Mouse (Mus musculus): ENCODE data around the gene Agtr1a. TPM values are rescaled to one million over a fixed set of nuclear protein-coding genes. Genes with fewer than 3 reads are reported as not detected.

Agtr1a gene
- 100 to 1,000 TPM; 193 to 516 TPM for total RNA-seq (2021)
- long read RNA-seq, experiment 1, transcript Agtr1a-201 (3 exons, 2,199 nt): major isoform, 49 of 67 reads
- long read RNA-seq, experiment 1, partial matches to known transcripts: 1 of 67 reads
- long read RNA-seq, experiment 1, other reads (novel, unspliced or antisense): 17 of 67 reads
- long read RNA-seq, experiment 2, transcript Agtr1a-201 (3 exons, 2,199 nt): major isoform, 59 of 73 reads
- long read RNA-seq, experiment 2, partial matches to known transcripts: 0 of 73 reads
- long read RNA-seq, experiment 2, other reads (novel, unspliced or antisense): 13 of 73 reads

- peak; percentile 85 to 87 for DNase-seq
These were observed at the start of gene Agtr1a for GRCm38 (mm10) chr13:30336148-30336801. Gene Agtr1a (plus strand): TSS chr13:30336441.

- no peak for DNase-seq
These were observed 26.0 kb upstream of the Agtr1a start for GRCm38 (mm10) chr13:30310221-30310620.

GRCm38 (mm10) chr13:30324669-30325346 is 11.4 kb upstream of the Agtr1a start:
- no peak for DNase-seq

- DNase-seq: peak; percentile 73 to 83
These were observed 5.2 kb upstream of the Agtr1a start for GRCm38 (mm10) chr13:30331061-30331460.

GRCm38 (mm10) chr13:30331851-30332250 is 4.4 kb upstream of the Agtr1a start:
- DNase-seq: no peak

- DNase-seq: peak; percentile 32 to 47
These were observed 3.7 kb upstream of the Agtr1a start for GRCm38 (mm10) chr13:30332581-30332980.

- DNase-seq: peak; percentile 48 to 51
These were observed 1.6 kb upstream of the Agtr1a start for GRCm38 (mm10) chr13:30334667-30335066.

- peak; percentile 15 to 34 for DNase-seq
These were observed 672 bp downstream of the Agtr1a start for GRCm38 (mm10) chr13:30336913-30337312.

GRCm38 (mm10) chr13:30337646-30338045 is 1.4 kb downstream of the Agtr1a start:
- no peak for DNase-seq

GRCm38 (mm10) chr13:30338576-30338975 is 2.3 kb downstream of the Agtr1a start:
- DNase-seq: no peak

GRCm38 (mm10) chr13:30339927-30340326 is 3.7 kb downstream of the Agtr1a start:
- DNase-seq: peak in 1 of 2 experiments; percentile 35

- no peak for DNase-seq
These were observed 6.0 kb downstream of the Agtr1a start for GRCm38 (mm10) chr13:30341987-30342898.

- no peak for DNase-seq
These were observed 9.2 kb downstream of the Agtr1a start for GRCm38 (mm10) chr13:30345427-30345913.

- no peak for DNase-seq
These were observed 10.6 kb downstream of the Agtr1a start for GRCm38 (mm10) chr13:30346881-30347280.

GRCm38 (mm10) chr13:30348306-30348705 is 12.1 kb downstream of the Agtr1a start:
- no peak for DNase-seq

- no peak for DNase-seq
These were observed 15.7 kb downstream of the Agtr1a start for GRCm38 (mm10) chr13:30351966-30352365.

GRCm38 (mm10) chr13:30354991-30355580 is 18.8 kb downstream of the Agtr1a start:
- DNase-seq: no peak

- no peak for DNase-seq
These were observed 19.7 kb downstream of the Agtr1a start for GRCm38 (mm10) chr13:30355979-30356378.

- peak; percentile 58 to 59 for DNase-seq
These were observed 22.4 kb downstream of the Agtr1a start for GRCm38 (mm10) chr13:30358456-30359168.

- no peak for DNase-seq
These were observed 23.6 kb downstream of the Agtr1a start for GRCm38 (mm10) chr13:30359886-30360285.

- no peak for DNase-seq
These were observed 24.8 kb downstream of the Agtr1a start for GRCm38 (mm10) chr13:30361002-30361401.

Measured in adrenal gland, postnatal 36 days (tissue).